Mouse (Mus musculus): ENCODE data around the gene Psmd11.

DNA sequence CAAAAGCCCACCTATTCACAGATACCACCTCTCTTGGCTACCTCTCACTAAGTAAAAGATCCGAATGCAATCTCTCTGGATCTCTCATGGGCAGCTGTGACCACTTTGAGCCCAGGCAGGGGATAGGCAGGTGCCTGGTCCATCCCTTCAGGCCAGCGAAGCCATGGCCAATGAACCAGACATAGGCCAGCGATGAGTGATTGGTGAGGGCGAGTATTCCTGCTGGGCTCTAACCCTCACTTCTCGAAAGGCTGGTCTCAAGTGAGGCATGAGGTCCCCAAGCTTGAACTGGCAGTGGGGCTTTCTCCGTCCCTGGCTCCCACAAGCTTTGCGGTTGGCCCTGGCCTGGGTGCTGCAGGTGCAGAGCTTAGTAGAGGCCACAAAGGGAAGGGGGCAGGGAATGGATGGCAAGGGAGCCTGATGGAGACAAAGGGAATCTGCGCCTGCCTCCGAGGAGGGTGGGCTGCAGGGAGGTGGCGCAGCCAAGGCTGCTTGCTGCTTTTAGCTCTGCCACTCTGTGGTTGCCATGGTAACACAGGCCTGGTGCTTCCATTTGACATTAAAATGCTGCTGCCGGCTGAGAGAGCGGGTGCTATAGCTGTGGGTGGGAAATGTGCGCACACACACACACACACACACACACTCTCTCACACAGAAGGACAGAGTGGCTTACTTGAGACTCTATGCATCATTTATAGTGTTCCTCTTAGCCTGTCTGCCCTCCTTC, 75.5 kb downstream of the Psmd11 start:
- TF ChIP-seq CTCF (IDR thresholded peaks at IDR 0.05; ENCODE audit: extremely low read depth, insufficient read length, insufficient replicate concordance, low read depth, low read length) = no peak
- no peak for TF ChIP-seq POLR2A (IDR thresholded peaks at IDR 0.05; ENCODE audit: low read depth, low read length)
